Mouse (Mus musculus): Measurements from ENCODE around the gene Myo18a. TPM values are rescaled to one million over a fixed set of nuclear protein-coding genes. Genes with fewer than 3 reads are reported as not detected.

Myo18a gene
- total RNA-seq, 1 experiment from 2014 or later = 133 TPM

- ATAC-seq (replicated peaks in 1 of 2; ENCODE audit: insufficient read depth in 1 of 2, low FRiP score in 2 of 2, low TSS enrichment in 1 of 2, low read depth in 1 of 2, poor library complexity in 2 of 2, severe bottlenecking in 2 of 2) = no peak
Observed at GRCm38 (mm10) chr11:77848131-77848530, 85.1 kb downstream of the Myo18a start.

- ATAC-seq (replicated peaks in 1 of 2; ENCODE audit: insufficient read depth in 1 of 2, low FRiP score in 2 of 2, low TSS enrichment in 1 of 2, low read depth in 1 of 2, poor library complexity in 2 of 2, severe bottlenecking in 2 of 2) = no peak
Observed at GRCm38 (mm10) chr11:77849151-77849550, 86.1 kb downstream of the Myo18a start.

DNA sequence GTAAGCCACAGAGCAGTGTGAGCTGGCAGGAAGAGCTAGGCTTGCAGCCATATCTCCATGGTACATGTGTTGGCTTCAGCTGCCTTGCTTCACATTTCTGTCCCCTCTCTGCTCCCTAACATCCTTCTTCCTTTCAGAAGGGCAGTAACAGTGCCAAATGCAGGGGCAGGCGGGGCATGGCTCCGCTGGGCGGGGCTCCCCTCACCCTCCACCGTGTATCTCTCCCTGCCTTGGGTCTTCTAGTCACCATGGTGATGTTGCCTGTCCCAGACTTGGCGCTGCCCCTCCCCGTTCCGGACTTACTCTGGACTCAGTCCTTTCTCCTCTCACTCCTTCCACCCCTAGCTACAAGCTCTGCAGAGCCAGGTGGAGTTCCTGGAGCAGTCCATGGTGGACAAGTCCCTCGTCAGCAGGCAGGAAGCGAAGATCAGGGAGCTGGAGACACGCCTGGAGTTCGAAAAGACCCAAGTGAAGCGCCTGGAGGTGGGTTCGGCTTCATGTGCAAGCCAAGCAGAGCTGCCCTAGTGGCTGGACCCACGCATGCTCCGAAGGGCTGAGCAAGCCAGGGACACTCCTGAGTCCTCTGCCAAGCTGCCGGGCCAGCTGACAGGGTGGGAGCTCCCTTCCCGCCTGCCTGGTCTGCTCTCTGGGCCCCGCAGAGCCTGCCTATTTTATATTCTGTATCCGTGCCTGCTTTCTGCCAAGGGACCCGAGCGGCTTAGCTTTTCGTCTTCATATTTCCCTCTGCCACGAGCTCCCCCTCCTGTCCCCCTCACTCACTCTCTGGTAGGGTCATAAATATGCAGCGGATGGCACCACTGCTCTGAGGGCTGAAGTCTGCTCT is 87.6 kb downstream of the Myo18a start:
- no peak for ATAC-seq (replicated peaks in 1 of 2; ENCODE audit: insufficient read depth in 1 of 2, low FRiP score in 2 of 2, low TSS enrichment in 1 of 2, low read depth in 1 of 2, poor library complexity in 2 of 2, severe bottlenecking in 2 of 2)

DNA sequence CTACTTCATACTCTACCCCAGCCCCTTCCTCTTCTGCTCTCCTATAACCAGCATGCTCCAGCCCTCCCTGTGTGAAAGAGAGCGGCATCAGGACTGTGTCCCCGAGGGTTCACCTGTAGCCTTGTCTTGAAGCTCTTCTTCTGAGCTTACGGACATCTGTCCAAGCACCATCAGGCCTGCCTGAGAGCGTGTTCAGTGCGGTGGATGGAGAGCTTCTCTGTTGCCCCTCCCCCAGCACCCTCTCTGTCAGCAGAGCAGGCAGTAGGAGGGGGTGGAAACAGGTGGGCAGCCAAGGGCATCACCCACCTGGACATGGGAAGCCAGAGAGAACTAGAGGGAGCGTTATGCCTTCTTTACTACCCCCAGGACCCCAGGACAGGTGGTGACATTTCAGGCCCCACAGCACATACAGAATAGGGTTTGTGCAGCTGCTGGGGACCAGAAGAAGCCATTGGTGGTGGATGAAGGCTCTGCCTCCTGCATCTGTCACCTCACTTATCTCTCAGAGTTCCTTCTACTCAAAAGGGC is 88.5 kb downstream of the Myo18a start:
- ATAC-seq (replicated peaks in 1 of 2; ENCODE audit: insufficient read depth in 1 of 2, low FRiP score in 2 of 2, low TSS enrichment in 1 of 2, low read depth in 1 of 2, poor library complexity in 2 of 2, severe bottlenecking in 2 of 2) = no peak

DNA sequence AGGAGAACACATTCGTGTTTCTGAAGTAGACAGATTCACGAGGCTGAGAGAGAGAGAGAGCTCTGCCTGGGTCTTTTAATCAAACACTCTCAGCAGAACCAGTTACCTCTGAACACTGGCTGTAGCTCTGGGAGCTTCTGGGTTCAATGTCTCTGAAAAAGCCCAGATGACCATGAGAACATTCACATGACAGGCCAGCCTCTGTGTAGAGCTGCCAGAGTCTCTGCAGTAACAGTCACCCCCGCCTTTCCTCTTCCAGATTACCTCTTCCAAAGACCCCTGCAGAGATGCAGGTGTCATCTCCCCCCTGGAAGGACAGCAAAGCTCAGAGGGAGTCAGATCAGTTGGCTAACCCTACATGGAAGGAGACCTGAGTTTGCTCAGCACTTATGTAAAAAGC is 89.1 kb downstream of the Myo18a start:
- ATAC-seq (replicated peaks in 1 of 2; ENCODE audit: insufficient read depth in 1 of 2, low FRiP score in 2 of 2, low TSS enrichment in 1 of 2, low read depth in 1 of 2, poor library complexity in 2 of 2, severe bottlenecking in 2 of 2) = no peak

DNA sequence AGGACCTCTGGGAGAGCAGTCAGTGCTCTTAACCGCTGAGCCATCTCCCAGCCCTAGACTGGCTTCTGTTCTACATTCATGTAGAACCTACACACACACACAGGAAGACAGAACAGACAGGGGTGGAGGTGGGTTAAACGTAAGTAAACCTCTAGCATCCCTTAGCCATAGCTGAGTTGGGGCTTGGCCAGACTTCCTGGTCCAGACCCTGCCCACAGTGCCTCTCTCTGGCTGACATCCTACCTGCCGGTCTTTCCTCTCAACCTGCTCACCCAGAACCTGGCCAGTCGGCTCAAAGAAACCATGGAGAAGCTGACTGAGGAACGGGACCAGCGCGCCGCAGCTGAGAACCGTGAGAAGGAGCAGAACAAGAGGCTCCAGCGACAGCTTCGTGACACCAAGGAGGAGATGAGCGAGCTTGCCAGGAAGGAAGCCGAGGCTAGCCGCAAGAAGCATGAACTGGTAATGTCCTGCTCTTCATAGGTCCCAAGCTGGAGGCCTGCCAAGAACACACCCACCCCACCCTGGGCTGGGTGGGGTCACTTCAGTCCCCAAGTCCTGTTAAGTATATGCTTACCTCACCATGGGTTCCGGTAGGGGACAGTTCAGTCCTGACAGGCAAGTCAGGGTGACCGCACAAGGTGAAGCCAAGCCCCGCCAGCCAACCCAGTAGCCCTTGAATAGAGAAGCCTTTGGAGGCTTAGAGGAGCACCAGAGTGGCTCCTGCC is 90.1 kb downstream of the Myo18a start:
- ATAC-seq (replicated peaks in 1 of 2; ENCODE audit: insufficient read depth in 1 of 2, low FRiP score in 2 of 2, low TSS enrichment in 1 of 2, low read depth in 1 of 2, poor library complexity in 2 of 2, severe bottlenecking in 2 of 2) = no peak

GRCm38 (mm10) chr11:77854641-77855040 is 91.6 kb downstream of the Myo18a start:
- no peak for ATAC-seq (replicated peaks in 1 of 2; ENCODE audit: insufficient read depth in 1 of 2, low FRiP score in 2 of 2, low TSS enrichment in 1 of 2, low read depth in 1 of 2, poor library complexity in 2 of 2, severe bottlenecking in 2 of 2)

DNA sequence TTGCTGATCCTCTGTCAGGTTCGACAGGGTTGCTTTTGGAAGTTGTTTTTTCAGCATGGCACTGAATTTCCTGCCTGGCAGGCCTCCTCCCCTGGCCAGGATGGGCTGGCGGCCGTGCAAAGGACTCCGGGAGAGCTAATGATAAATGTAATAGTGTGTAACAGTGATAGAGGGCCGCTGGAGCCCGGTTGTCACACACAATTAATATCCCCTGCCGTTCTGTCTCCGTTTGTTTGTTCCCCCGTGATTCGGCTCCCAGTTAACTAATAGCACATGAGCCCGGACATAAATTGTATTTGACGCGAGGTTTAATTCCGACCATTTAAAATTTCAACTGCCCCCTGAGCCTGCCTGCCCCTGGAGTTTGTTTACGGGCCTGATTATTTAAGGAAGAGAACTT is 92.3 kb downstream of the Myo18a start:
- ATAC-seq (replicated peaks in 1 of 2; ENCODE audit: insufficient read depth in 1 of 2, low FRiP score in 2 of 2, low TSS enrichment in 1 of 2, low read depth in 1 of 2, poor library complexity in 2 of 2, severe bottlenecking in 2 of 2) = no peak

GRCm38 (mm10) chr11:77857089-77857488 is 94.0 kb downstream of the Myo18a start:
- ATAC-seq (replicated peaks in 1 of 2; ENCODE audit: insufficient read depth in 1 of 2, low FRiP score in 2 of 2, low TSS enrichment in 1 of 2, low read depth in 1 of 2, poor library complexity in 2 of 2, severe bottlenecking in 2 of 2) = no peak

GRCm38 (mm10) chr11:77858589-77858988 is 95.5 kb downstream of the Myo18a start:
- ATAC-seq (replicated peaks in 1 of 2; ENCODE audit: insufficient read depth in 1 of 2, low FRiP score in 2 of 2, low TSS enrichment in 1 of 2, low read depth in 1 of 2, poor library complexity in 2 of 2, severe bottlenecking in 2 of 2) = no peak

DNA sequence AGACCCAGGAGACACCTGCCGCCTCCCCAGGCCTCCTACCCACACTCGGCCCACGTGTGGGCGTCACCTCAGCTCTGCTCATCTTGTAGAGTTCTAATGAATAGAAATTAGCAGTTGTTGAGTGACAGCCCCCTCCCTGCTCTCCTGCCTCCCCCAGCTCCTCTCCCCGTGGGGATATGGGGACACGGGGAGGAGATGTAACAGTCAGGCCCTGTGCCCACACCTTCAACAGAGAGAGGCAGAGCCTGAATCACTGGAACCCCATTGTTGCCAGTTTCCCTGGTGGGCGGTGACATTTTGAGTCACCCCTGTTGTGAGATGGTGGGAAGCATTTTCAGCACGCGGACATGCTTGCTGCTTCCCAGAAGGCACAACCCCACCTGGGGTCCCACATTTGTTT is 97.9 kb downstream of the Myo18a start:
- ATAC-seq (replicated peaks in 1 of 2; ENCODE audit: insufficient read depth in 1 of 2, low FRiP score in 2 of 2, low TSS enrichment in 1 of 2, low read depth in 1 of 2, poor library complexity in 2 of 2, severe bottlenecking in 2 of 2) = no peak

- no peak for ATAC-seq (replicated peaks in 1 of 2; ENCODE audit: insufficient read depth in 1 of 2, low FRiP score in 2 of 2, low TSS enrichment in 1 of 2, low read depth in 1 of 2, poor library complexity in 2 of 2, severe bottlenecking in 2 of 2)
Observed at GRCm38 (mm10) chr11:77862887-77863286, 99.8 kb downstream of the Myo18a start.

DNA sequence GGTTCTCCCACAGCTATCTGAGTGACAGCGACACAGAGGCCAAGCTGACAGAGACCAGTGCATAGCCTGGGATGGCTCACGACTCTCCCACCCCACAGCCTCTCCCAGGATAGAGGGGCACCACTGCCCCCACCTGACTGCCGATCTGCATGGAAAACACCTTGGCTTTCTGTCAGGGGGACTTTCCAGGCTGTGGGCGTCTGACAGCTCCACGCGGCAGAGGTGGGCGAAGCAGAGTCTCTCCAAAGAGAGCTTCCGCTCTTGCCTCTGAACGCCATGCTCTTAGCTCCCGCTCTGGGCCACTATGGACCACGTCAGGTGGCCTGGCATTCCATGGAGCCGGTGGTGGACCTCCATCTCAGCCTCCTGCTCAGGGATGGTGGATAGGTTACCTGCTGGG is 101.7 kb downstream of the Myo18a start:
- ATAC-seq (replicated peaks in 1 of 2; ENCODE audit: insufficient read depth in 1 of 2, low FRiP score in 2 of 2, low TSS enrichment in 1 of 2, low read depth in 1 of 2, poor library complexity in 2 of 2, severe bottlenecking in 2 of 2) = no peak

GRCm38 (mm10) chr11:77867419-77868083 is 104.5 kb downstream of the Myo18a start:
- no peak for ATAC-seq (replicated peaks in 1 of 2; ENCODE audit: insufficient read depth in 1 of 2, low FRiP score in 2 of 2, low TSS enrichment in 1 of 2, low read depth in 1 of 2, poor library complexity in 2 of 2, severe bottlenecking in 2 of 2)

- no peak for ATAC-seq (replicated peaks in 1 of 2; ENCODE audit: insufficient read depth in 1 of 2, low FRiP score in 2 of 2, low TSS enrichment in 1 of 2, low read depth in 1 of 2, poor library complexity in 2 of 2, severe bottlenecking in 2 of 2)
Observed at GRCm38 (mm10) chr11:77871436-77871835, 108.4 kb downstream of the Myo18a start.

GRCm38 (mm10) chr11:77872236-77872635 is 109.2 kb downstream of the Myo18a start:
- no peak for ATAC-seq (replicated peaks in 1 of 2; ENCODE audit: insufficient read depth in 1 of 2, low FRiP score in 2 of 2, low TSS enrichment in 1 of 2, low read depth in 1 of 2, poor library complexity in 2 of 2, severe bottlenecking in 2 of 2)

GRCm38 (mm10) chr11:77872685-77873084 is 109.6 kb downstream of the Myo18a start:
- no peak for ATAC-seq (replicated peaks in 1 of 2; ENCODE audit: insufficient read depth in 1 of 2, low FRiP score in 2 of 2, low TSS enrichment in 1 of 2, low read depth in 1 of 2, poor library complexity in 2 of 2, severe bottlenecking in 2 of 2)

DNA sequence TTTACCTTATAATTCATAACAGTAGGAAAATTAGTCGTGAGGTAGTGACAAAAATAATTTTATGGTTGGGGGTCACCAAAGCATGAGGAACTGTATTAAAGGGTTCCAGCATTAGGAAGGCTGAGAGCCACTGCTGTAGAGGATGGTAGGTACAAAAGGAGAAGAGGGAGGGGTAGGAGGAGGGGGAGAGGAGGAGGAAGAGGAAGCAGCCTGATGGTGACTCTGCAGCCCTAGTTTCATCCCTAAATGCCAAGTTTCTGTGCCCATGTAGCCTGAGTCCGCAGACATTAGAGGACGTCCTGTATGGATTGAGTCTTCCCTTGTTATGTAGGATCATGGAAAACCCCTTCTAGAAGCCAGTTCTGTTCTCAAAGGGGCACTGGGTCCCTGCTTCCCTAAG is 110.1 kb downstream of the Myo18a start:
- ATAC-seq (replicated peaks in 1 of 2; ENCODE audit: insufficient read depth in 1 of 2, low FRiP score in 2 of 2, low TSS enrichment in 1 of 2, low read depth in 1 of 2, poor library complexity in 2 of 2, severe bottlenecking in 2 of 2) = peak in 1 of 2 experiments; percentile 50; a peak in 1 of 4 replicates

Data from hematopoietic stem cell, adult 5-6 weeks (primary cell).